Mouse (Mus musculus): ENCODE results near the gene P4hb.

Gene P4hb

GRCm38 (mm10) chr11:120580871-120581331 is 7.8 kb upstream of the P4hb start:
- POLR2A ChIA-PET, result interaction anchor here (0.8 to 16.3 kb wide), 25 partner anchors 10 to 352 kb away, joined by 3 to 358 read pairs (median 10); partner anchors contain the start of genes Mafg (in 2 of the 4), Pycr1 (in 2 of the 4), Sirt7 (in 2 of the 4) and Alyref (in 1 of the 4)
- CTCF ChIA-PET, result interaction anchor here in 3 of 4 experiments (0.6 to 2.6 kb wide), 20 partner anchors 9 to 412 kb away, joined by 3 to 19 read pairs (median 6); partner anchors contain the start of genes Arl16 (in 1 of the 3), Cenpx (in 1 of the 3), Lrrc45 (in 1 of the 3) and Pycr1 (in 1 of the 3)

DNA sequence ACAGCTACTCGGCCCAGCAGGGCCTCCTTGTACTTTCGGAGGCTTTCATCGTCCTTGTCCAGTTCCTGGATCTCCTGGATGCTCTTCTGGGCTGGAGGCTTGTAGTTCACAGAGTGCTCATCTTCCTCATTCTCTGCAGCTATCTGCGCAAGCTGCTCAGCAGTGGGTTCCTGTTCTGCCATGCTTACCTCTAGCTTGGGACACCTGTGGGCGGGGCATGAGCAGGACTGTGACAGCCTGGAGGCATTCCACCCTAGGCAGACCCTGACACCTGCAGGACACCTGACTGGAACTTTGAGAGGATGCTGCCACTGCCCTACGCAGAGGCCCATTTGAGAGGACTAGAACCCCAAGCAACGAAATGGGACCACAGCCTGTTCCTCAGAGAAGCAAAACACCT is 7.1 kb upstream of the P4hb start:
- ChIA-PET CTCF (interaction anchor here (0.5 to 2.6 kb wide), 43 partner anchors 9 to 411 kb away, joined by 3 to 25 read pairs (median 4); partner anchors contain the start of genes Alyref (in 1 of the 4), Anapc11 (in 1 of the 4), Arl16 (in 1 of the 4) and Cenpx (in 1 of the 4)), POLR2A (interaction anchor here (0.6 to 16.3 kb wide), 62 partner anchors 8 to 624 kb away, joined by 3 to 358 read pairs (median 4); partner anchors contain the start of genes Pycr1 (in 3 of the 4), Alyref (in 2 of the 4), Arl16 (in 2 of the 4) and Cenpx (in 2 of the 4))

DNA sequence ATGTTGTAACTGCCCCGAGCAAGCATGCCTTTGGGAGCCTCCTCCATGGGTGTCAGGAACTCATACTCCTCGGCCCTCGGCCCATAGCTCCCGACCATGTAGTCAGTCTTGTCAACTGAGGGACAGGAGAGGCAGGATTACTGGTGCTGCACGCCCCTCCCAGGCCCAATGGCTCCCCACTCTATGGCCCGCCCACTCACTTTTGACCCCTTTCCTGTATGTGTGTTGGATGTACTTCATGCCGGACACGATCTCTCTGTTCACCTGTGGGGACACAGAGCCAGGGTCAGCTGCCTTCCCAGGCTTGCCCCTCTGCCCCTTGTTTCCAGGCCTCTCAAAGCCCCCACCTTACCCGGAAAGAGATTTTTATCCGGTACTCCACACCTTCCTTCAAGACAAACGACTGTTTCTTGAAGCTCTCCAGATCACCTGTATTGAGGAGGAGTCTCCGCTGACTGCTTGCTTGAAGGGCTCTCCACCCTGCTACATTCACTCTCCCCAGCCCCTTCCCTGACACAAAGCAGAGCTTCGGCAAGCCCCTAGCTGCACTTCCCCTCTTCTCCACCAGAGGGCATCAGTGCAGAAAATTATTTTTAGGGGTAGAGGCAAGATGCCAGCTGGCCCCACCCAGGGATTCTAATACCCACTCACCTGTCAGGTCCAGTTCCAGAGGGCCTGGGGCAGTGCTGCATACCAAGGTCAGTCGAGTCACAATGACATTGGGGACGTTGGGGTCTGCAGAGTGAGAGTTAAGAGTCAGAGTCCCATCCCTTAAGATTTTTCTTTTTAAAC is 6.5 kb upstream of the P4hb start:
- POLR2A ChIA-PET, result interaction anchor here (0.5 to 16.3 kb wide), 72 partner anchors 8 to 624 kb away, joined by 3 to 358 read pairs (median 4); partner anchors contain the start of genes Pycr1 (in 3 of the 4), Alyref (in 2 of the 4), Arl16 (in 2 of the 4) and Cenpx (in 2 of the 4)
- CTCF ChIA-PET, result interaction anchor here (0.5 to 2.6 kb wide), 54 partner anchors 10 to 1157 kb away, joined by 3 to 25 read pairs (median 4); partner anchors contain the start of genes Rac3 (in 2 of the 4), Alyref (in 1 of the 4), Anapc11 (in 1 of the 4) and Arl16 (in 1 of the 4)

- POLR2A ChIA-PET, result interaction anchor here in 3 of 4 experiments (0.6 to 16.3 kb wide), 47 partner anchors 9 to 372 kb away, joined by 3 to 358 read pairs (median 5); partner anchors contain the start of genes Alyref (in 2 of the 3), Cenpx (in 2 of the 3), Lrrc45 (in 2 of the 3) and Sirt7 (in 2 of the 3)
- CTCF ChIA-PET, result interaction anchor here in 3 of 4 experiments (0.7 to 2.6 kb wide), 22 partner anchors 9 to 155 kb away, joined by 3 to 25 read pairs (median 4); partner anchors contain the start of genes Arl16 (in 1 of the 3) and Pycr1 (in 1 of the 3)
These were observed 5.7 kb upstream of the P4hb start for GRCm38 (mm10) chr11:120578694-120579243.

DNA sequence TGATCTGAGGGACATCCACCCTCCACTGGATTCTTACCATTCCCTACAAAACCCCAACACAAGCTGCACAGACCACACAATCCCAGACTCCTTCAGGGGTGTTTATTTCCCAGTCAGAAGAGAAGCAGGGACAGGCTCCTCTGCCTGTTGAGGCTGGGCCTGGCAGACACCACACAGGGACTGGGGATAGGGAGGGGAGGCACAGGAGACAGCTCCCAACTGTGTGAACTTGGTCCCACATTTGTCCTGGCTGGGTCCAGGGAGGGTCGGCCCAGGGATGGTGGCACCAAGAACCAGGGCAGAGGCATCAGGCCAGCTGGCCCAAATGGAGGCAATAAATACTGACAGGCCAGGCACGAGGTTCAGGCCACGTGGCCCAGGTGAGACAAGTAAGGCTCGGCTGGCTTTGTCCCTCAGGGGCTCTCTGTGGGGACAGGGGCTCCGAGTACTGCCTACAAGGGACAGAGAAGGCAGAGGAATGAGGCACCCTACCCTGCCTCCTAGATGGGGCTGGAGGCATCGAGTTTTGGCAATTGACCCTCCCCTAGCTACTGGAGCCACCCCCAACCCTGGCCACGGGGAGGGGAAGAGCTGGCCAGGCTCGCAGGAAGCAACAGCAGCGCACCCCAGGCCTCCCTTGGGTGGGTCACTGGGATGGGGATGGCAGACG is 5.1 kb upstream of the P4hb start:
- POLR2A ChIA-PET, result interaction anchor here in 3 of 4 experiments (0.6 to 16.3 kb wide), 32 partner anchors 8 to 670 kb away, joined by 3 to 358 read pairs (median 7); partner anchors contain the start of genes Alyref (in 2 of the 3), Slc25a10 (in 2 of the 3), Anapc11 (in 1 of the 3) and Fasn (in 1 of the 3)
- CTCF ChIA-PET, result interaction anchor here (0.5 to 2.4 kb wide), 18 partner anchors 7 to 1937 kb away, joined by 3 to 25 read pairs (median 4); partner anchors contain the start of gene Pycr1 (in 2 of the 4)

GRCm38 (mm10) chr11:120577211-120578023 is 4.4 kb upstream of the P4hb start:
- ChIA-PET CTCF (interaction anchor here (0.5 to 1.9 kb wide), 24 partner anchors 8 to 1937 kb away, joined by 3 to 14 read pairs (median 4); partner anchors contain the start of genes Pycr1 (in 2 of the 4) and Lrrc45 (in 1 of the 4)), POLR2A (interaction anchor here in 3 of 4 experiments (0.6 to 16.3 kb wide), 50 partner anchors 8 to 669 kb away, joined by 3 to 358 read pairs (median 4); partner anchors contain the start of genes Alyref (in 2 of the 3), Mrpl12 (in 2 of the 3), Slc25a10 (in 2 of the 3) and Anapc11 (in 1 of the 3))

DNA sequence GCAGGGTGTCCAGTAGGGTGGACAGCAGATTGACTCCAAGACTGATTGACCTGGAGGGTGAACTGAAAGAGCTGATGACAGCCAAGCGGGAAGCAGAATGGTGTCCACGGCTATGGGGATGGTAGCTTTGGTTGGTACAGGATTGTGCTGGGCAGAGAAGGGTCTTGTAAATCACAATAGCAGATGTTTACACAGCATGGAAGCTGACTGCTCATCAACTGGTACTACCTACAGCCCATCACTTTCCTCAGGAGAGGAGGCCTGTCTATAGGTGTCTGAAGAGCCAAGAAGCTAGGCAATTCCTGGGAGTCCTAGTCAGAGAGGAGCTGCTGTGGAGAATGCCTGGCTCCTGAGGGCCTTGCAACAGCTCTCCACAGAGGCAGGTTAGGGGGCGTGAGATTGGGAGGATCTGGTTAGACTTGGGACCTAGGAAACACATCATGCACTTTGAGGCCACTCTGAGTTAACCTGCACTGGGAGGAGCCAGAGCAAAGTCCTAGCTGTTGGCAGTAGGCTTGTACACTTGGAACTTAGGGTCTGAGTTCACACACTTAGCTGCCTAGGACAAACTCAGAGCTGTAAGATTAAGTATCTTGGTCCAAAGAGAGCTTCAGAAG is 3.4 kb upstream of the P4hb start:
- POLR2A ChIA-PET, result interaction anchor here (0.6 to 16.3 kb wide), 42 partner anchors 8 to 394 kb away, joined by 3 to 358 read pairs (median 4); partner anchors contain the start of genes Alyref (in 2 of the 4), Mrpl12 (in 2 of the 4), Slc25a10 (in 2 of the 4) and Anapc11 (in 1 of the 4)
- CTCF ChIA-PET, result interaction anchor here in 3 of 4 experiments (0.7 to 1.9 kb wide), 13 partner anchors 9 to 200 kb away, joined by 3 to 14 read pairs (median 4); partner anchors contain the start of genes Pycr1 (in 2 of the 3) and Lrrc45 (in 1 of the 3)

GRCm38 (mm10) chr11:120575940-120576339 is 2.9 kb upstream of the P4hb start:
- ChIA-PET CTCF (interaction anchor here in 2 of 4 experiments (1.6 to 1.9 kb wide), 2 partner anchors 138 to 200 kb away, joined by 3 to 6 read pairs; partner anchors contain the start of gene Lrrc45 (in 1 of the 2)), POLR2A (interaction anchor here in 3 of 4 experiments (0.8 to 16.3 kb wide), 21 partner anchors 9 to 274 kb away, joined by 3 to 358 read pairs (median 8); partner anchors contain the start of genes Pycr1 (in 2 of the 3), Slc25a10 (in 2 of the 3), Alyref (in 1 of the 3) and Anapc11 (in 1 of the 3))

- CTCF ChIA-PET, result interaction anchor here in 1 of 4 experiments (0.5 to 3.4 kb wide), 2 partner anchors 7 to 128 kb away, joined by 5 to 18 read pairs; no protein-coding TSS in a partner anchor
- POLR2A ChIA-PET, result interaction anchor here (0.6 to 16.3 kb wide), 42 partner anchors 10 to 572 kb away, joined by 3 to 358 read pairs (median 5); partner anchors contain the start of genes Mcrip1 (in 2 of the 4), Mrpl12 (in 2 of the 4), Npb (in 2 of the 4) and Ppp1r27 (in 2 of the 4)
These were observed 2.0 kb upstream of the P4hb start for GRCm38 (mm10) chr11:120575046-120575445.

DNA sequence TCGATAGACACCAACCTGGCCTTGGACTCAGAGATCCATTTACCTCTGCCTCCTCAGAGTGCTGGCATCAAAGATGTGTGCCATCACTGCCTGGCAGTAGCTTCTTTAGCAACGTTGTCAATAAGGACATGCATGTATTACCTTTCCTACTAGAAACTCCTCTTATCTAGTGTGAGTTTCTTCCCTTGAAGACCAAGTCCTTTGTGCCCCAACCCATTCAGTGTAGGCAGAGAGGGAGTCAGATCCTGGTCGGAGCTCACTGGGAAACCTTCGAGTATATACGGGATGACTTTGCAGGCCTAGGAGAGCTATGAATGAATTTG is 1.2 kb upstream of the P4hb start:
- CTCF ChIA-PET, result interaction anchor here in 2 of 4 experiments (0.6 to 3.4 kb wide), 4 partner anchors 8 to 202 kb away, joined by 3 to 18 read pairs (median 7); no protein-coding TSS in a partner anchor

DNA sequence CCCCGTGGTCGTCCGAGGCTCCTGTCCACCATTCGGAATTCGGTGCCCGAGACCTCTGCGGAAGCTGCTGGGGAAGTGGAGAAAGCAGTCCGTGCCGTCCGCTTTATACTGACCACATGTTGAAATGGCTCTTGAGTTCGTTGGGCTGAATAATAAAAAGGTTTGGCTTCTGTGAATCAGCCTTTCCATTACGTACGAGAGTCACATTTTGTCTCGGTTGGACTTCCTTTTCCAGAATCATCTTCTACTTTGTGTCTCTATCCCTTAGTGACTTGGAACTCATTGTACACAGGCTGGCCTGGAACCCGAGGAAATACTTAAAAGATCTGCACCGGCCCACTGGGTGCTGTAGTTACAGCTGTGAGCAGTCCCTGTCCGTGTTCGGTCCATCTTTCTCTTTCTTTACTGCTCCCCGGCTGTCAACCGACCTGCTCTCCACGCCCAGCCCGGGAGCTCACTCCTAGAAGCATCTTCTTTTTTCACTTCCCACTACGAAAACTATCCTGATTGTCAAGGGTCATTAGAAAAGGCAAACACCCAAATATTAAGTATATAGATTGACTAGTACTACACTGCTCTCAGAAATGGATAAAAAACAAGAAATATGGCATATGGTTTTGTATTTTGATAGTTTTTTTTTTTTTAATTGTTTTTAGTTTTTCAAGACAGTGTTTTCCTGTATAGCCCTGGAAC is 678 bp upstream of the P4hb start:
- ChIA-PET CTCF (interaction anchor here in 3 of 4 experiments (0.6 to 3.4 kb wide), 5 partner anchors 9 to 203 kb away, joined by 3 to 18 read pairs (median 5); no protein-coding TSS in a partner anchor), POLR2A (interaction anchor here (0.5 to 16.3 kb wide), 89 partner anchors 8 to 1099 kb away, joined by 3 to 358 read pairs (median 6); partner anchors contain the start of genes Arl16 (in 3 of the 4), Gcgr (in 3 of the 4), Mrpl12 (in 3 of the 4) and Pycr1 (in 3 of the 4))

More for the DNA sequence above, 1.2 kb upstream of the P4hb start:
- POLR2A ChIA-PET, result interaction anchor here (0.6 to 16.3 kb wide), 68 partner anchors 8 to 631 kb away, joined by 3 to 358 read pairs (median 6); partner anchors contain the start of genes Mrpl12 (in 4 of the 4), Arl16 (in 3 of the 4), Pycr1 (in 3 of the 4) and Arhgdia (in 2 of the 4)

- CTCF ChIA-PET, result interaction anchor here in 3 of 4 experiments (0.6 to 3.4 kb wide), 12 partner anchors 10 to 643 kb away, joined by 3 to 18 read pairs (median 4); partner anchors contain the start of gene Rac3 (in 1 of the 3)
- POLR2A ChIA-PET, result interaction anchor here (0.6 to 16.3 kb wide), 140 partner anchors 8 to 1101 kb away, joined by 3 to 358 read pairs (median 6); partner anchors contain the start of genes Arhgdia (in 3 of the 4), Arl16 (in 3 of the 4), Gcgr (in 3 of the 4) and Mafg (in 3 of the 4)
These were observed 669 bp downstream of the P4hb start for GRCm38 (mm10) chr11:120572417-120572751.

DNA sequence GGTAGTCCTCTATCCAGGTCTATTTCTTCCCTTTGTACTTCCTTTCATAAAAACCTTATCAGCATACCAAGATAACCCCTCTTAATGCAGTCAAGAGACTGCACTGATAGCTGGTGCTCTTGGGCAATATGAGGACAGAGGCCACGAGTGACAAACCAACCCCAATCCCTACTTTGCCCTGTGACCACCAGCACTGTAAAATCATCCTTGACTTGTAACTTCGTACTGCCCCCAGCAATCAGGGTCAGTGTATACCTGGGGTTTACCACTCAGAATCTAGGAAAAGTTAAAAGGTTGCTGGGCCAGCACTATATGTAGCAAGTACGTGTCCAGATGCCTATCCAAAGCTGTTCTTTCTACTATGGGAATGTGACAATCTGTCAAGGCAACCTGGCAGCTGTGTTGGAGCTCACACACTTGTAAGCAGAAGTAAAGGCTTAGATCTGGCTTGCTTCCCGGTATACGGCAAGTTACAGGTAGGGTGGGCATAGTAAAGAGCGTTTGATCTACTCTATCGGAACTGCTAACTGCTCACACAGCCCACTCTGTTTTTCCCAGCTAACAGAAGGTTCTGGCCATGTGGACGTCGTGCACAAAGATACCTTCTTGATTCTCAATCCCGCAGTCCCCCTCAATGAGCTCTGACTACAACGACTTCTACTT is 1.2 kb downstream of the P4hb start:
- CTCF ChIA-PET, result interaction anchor here in 2 of 4 experiments (0.7 to 3.4 kb wide), 9 partner anchors 9 to 204 kb away, joined by 3 to 18 read pairs (median 3); partner anchors contain the start of gene Rac3 (in 1 of the 2)
- POLR2A ChIA-PET, result interaction anchor here in 3 of 4 experiments (0.6 to 16.3 kb wide), 92 partner anchors 8 to 657 kb away, joined by 3 to 358 read pairs (median 10); partner anchors contain the start of genes Arhgdia (in 3 of the 3), Arl16 (in 3 of the 3), Gcgr (in 3 of the 3) and Mafg (in 3 of the 3)

Data from embryonic stem cell, embryonic (primary cell).